Mouse (Mus musculus) lung, adult 10 weeks (tissue): ENCODE measurements around the gene Mms22l. TPM values are rescaled to one million over a fixed set of nuclear protein-coding genes. Genes with fewer than 3 reads are reported as not detected.

Experiments
- polyA plus RNA-seq: library from polyadenylated mRNA; stranded (reverse); fragments of 350-450 nt; fragmentation: Illumina TruSeq; extraction: RNeasy Lipid Tissue Mini Kit (QIAGEN cat#74804); gene quantifications from one replicate; pipeline ENCODE4 v1.2.3, GENCODE M21; 2014; ENCODE audit warnings: low read depth, low replicate concordance; ENCODE audit not compliant: insufficient read depth

Gene Mms22l
- 0.80 TPM for polyA plus RNA-seq

GRCm38 (mm10) chr4:24496116-24496952 lies at the start of gene Mms22l:
Mms22l (plus strand) TSS chr4:24496451.

